Mouse (Mus musculus) heart, postnatal 4 days (tissue): Measurements from ENCODE around the gene Pskh1. TPM values are rescaled to one million over a fixed set of nuclear protein-coding genes. Genes with fewer than 3 reads are reported as not detected.
A peak's percentile ranks its signal among the peaks of the same experiment; 100 is the strongest.

Experiments used
- DNase-seq: peaks from one replicate; pipeline ENCODE4 v3.0.0; 2021
- microRNA-seq, 2 experiments: library from miRNA; unstranded; fragments of <30 nt; microRNA quantifications; one replicate each; pipeline ENCODE4 v1.2.0; 2021 to 2022
- total RNA-seq, 2 experiments: library from RNA; stranded (reverse); gene quantifications; 2 replicates each; pipeline ENCODE4 v1.2.3; 2021

Pskh1 gene
- total RNA-seq, 2 experiments from 2014 or later, result 21.7 to 24.3 TPM

GRCm38 (mm10) chr8:105961101-105961500 is 60.9 kb downstream of the Pskh1 start:
- DNase-seq, result no peak

- no peak for DNase-seq
Measured at GRCm38 (mm10) chr8:105961536-105961935, 61.3 kb downstream of the Pskh1 start.

GRCm38 (mm10) chr8:105964506-105965265 is 64.4 kb downstream of the Pskh1 start:
- DNase-seq, result no peak

GRCm38 (mm10) chr8:105965266-105965904 is 65.1 kb downstream of the Pskh1 start:
- peak; percentile 75 for DNase-seq

- DNase-seq, result peak; percentile 91
Measured at GRCm38 (mm10) chr8:105965905-105966341, 65.7 kb downstream of the Pskh1 start, which contains the start of gene Slc12a4. Gene Slc12a4 (minus strand): TSS chr8:105966097.

GRCm38 (mm10) chr8:105966692-105967311 is 66.6 kb downstream of the Pskh1 start:
- peak; percentile 65 for DNase-seq

- DNase-seq, result no peak
Measured at GRCm38 (mm10) chr8:105969367-105969766, 69.1 kb downstream of the Pskh1 start.

- no peak for DNase-seq
Measured at GRCm38 (mm10) chr8:105971019-105971720, 70.9 kb downstream of the Pskh1 start.

- DNase-seq, result no peak
Measured at GRCm38 (mm10) chr8:105975363-105975762, 75.1 kb downstream of the Pskh1 start.

GRCm38 (mm10) chr8:105979325-105979724 is 79.1 kb downstream of the Pskh1 start, which contains the start of gene Dpep3:
Gene Dpep3 (minus strand): TSS chr8:105979429.
- DNase-seq, result no peak

- no peak for DNase-seq
Measured at GRCm38 (mm10) chr8:105981146-105981545, 80.9 kb downstream of the Pskh1 start.

Small RNAs within 50 kb of the gene (microRNA-seq; reads per million reads assigned to microRNA genes)
- gene Mir7074, result 0.69 to 0.82 reads per million in 2 experiments

Other genes with a start within 250 kb of the Pskh1 start
- gene Carmil2, start 214.2 kb upstream of the Pskh1 start, total RNA-seq, result under 1 TPM; 0.41 TPM
- 10 to 100 TPM; 23.0 to 25.6 TPM for gene Acd, start 199.3 kb upstream of the Pskh1 start, total RNA-seq
- gene Pard6a, start 199.3 kb upstream of the Pskh1 start, total RNA-seq, result 1 to 10 TPM; 5.9 to 6.2 TPM
- not detected for gene 4933405L10Rik, start 192.8 kb upstream of the Pskh1 start, total RNA-seq
- gene Enkd1, start 192.2 kb upstream of the Pskh1 start, total RNA-seq, result 1 to 10 TPM; 5.4 to 6.8 TPM
- gene Gfod2, start 141.8 kb upstream of the Pskh1 start, total RNA-seq, result 1 to 10 TPM; 4.6 to 4.9 TPM
- 10 to 100 TPM; 22.3 to 23.1 TPM for gene Ranbp10, start 73.1 kb upstream of the Pskh1 start, total RNA-seq
- not detected for gene Tsnaxip1, start 72.7 kb upstream of the Pskh1 start, total RNA-seq
- 10 to 100 TPM; 16.8 to 18.4 TPM for gene Cenpt, start 47.2 kb upstream of the Pskh1 start, total RNA-seq
- gene Thap11, start 45.3 kb upstream of the Pskh1 start, total RNA-seq, result 10 to 100 TPM; 26.4 to 29.3 TPM
- gene Nutf2, start 39.9 kb upstream of the Pskh1 start, total RNA-seq, result 10 to 100 TPM; 44.7 to 45.7 TPM
- gene Edc4, start 19.6 kb upstream of the Pskh1 start, total RNA-seq, result 10 to 100 TPM; 34.0 to 34.8 TPM
- not detected for gene Nrn1l, start 6.9 kb upstream of the Pskh1 start, total RNA-seq
- under 1 TPM in 1 of 2 experiments, not detected in 1; 0.32 TPM for gene Ctrl, start 33.4 kb downstream of the Pskh1 start, total RNA-seq
- 10 to 100 TPM; 85.4 to 94.0 TPM for gene Psmb10, start 38.0 kb downstream of the Pskh1 start, total RNA-seq
- 1 to 10 TPM; 1.4 to 1.7 TPM for gene Lcat, start 42.9 kb downstream of the Pskh1 start, total RNA-seq
- 10 to 100 TPM; 62.4 to 65.8 TPM for gene Slc12a4, start 65.7 kb downstream of the Pskh1 start, total RNA-seq
- gene Dpep3, start 79.0 kb downstream of the Pskh1 start, total RNA-seq, result not detected
- gene Dus2, start 90.9 kb downstream of the Pskh1 start, total RNA-seq, result 10 to 100 TPM in 1 of 2 experiments, 1 to 10 TPM in 1; 9.8 to 10.2 TPM
- not detected for gene Dpep2nb, start 105.5 kb downstream of the Pskh1 start, total RNA-seq
- 1 to 10 TPM; 8.9 to 9.5 TPM for gene Ddx28, start 111.4 kb downstream of the Pskh1 start, total RNA-seq
- gene Nfatc3, start 158.4 kb downstream of the Pskh1 start, total RNA-seq, result 10 to 100 TPM; 24.2 to 26.4 TPM
- under 1 TPM; 0.54 to 0.91 TPM for gene Esrp2, start 236.5 kb downstream of the Pskh1 start, total RNA-seq
- 1 to 10 TPM; 4.2 to 4.9 TPM for gene Pla2g15, start 250.0 kb downstream of the Pskh1 start, total RNA-seq